Mouse (Mus musculus) effector memory CD4-positive, alpha-beta T cell, adult 5 months (primary cell): ENCODE measurements around the gene Mpzl2. TPM values are rescaled to one million over a fixed set of nuclear protein-coding genes. Genes with fewer than 3 reads are reported as not detected.

Source experiments
- polyA plus RNA-seq: library from polyadenylated mRNA; unstranded; fragments of 100-300 nt; shearing (Covaris generic); gene quantifications from one replicate; pipeline ENCODE4 v1.2.1, GENCODE M21; 2017

Gene Mpzl2
- 0.46 TPM for polyA plus RNA-seq

GRCm38 (mm10) chr9:45039499-45039898 is at the start of gene Mpzl2:
Mpzl2 (plus strand) TSS chr9:45039799.

GRCm38 (mm10) chr9:45009180-45010078 is 30.2 kb upstream of the Mpzl2 start, which contains the start of gene Cd3e:
Cd3e (minus strand) TSS chr9:45009627.

GRCm38 (mm10) chr9:45055082-45055713 is 15.6 kb downstream of the Mpzl2 start, which contains the start of gene Mpzl3:
Mpzl3 (plus strand) TSS chr9:45055186.

GRCm38 (mm10) chr9:45079011-45079410 is 39.4 kb downstream of the Mpzl2 start, which contains the start of gene Jaml:
Jaml (plus strand) TSS chr9:45079183.

Other genes starting within 250 kb of the Mpzl2 start
- not detected for gene Tmem25, start 240.5 kb upstream of the Mpzl2 start, polyA plus RNA-seq
- gene Ttc36, start 236.7 kb upstream of the Mpzl2 start, polyA plus RNA-seq = not detected
- gene Kmt2a, start 158.5 kb upstream of the Mpzl2 start, polyA plus RNA-seq = 83.9 TPM
- 271 TPM for gene Atp5l, start 119.1 kb upstream of the Mpzl2 start, polyA plus RNA-seq
- gene Ube4a, start 74.2 kb upstream of the Mpzl2 start, polyA plus RNA-seq = 35.7 TPM
- gene Cd3g, start 59.4 kb upstream of the Mpzl2 start, polyA plus RNA-seq = 762 TPM
- gene Cd3d, start 58.0 kb upstream of the Mpzl2 start, polyA plus RNA-seq = 472 TPM
- 926 TPM for gene Cd3e, start 30.2 kb upstream of the Mpzl2 start, polyA plus RNA-seq
- gene Mpzl3, start 15.4 kb downstream of the Mpzl2 start, polyA plus RNA-seq = 26.8 TPM
- 4.1 TPM for gene Jaml, start 39.4 kb downstream of the Mpzl2 start, polyA plus RNA-seq
- gene Scn2b, start 78.0 kb downstream of the Mpzl2 start, polyA plus RNA-seq = not detected
- gene Scn4b, start 98.6 kb downstream of the Mpzl2 start, polyA plus RNA-seq = 0.17 TPM
- 0.57 TPM for gene BC049352, start 142.2 kb downstream of the Mpzl2 start, polyA plus RNA-seq
- not detected for gene Tmprss4, start 164.3 kb downstream of the Mpzl2 start, polyA plus RNA-seq
- gene Il10ra, start 229.3 kb downstream of the Mpzl2 start, polyA plus RNA-seq = 28.8 TPM